Mouse (Mus musculus) heart, embryonic 13.5 days (tissue): ENCODE data around the gene 2210016L21Rik. TPM values are rescaled to one million over a fixed set of nuclear protein-coding genes. Genes with fewer than 3 reads are reported as not detected.
A peak's percentile ranks its signal among the peaks of the same experiment; 100 is the strongest.

Experiments
- ATAC-seq: fragments of 200-750 bp; cut with Nextera tagmentation; 2 replicates; pipeline ENCODE4 v1.8.0; 2017; ENCODE audit warnings: moderate TSS enrichment; ENCODE audit not compliant: insufficient number of reproducible peaks, low FRiP score, low TSS enrichment; ENCODE audit errors: extremely low read depth
- H3K27ac ChIP-seq: fragments of 300-500 bp; sonication (generic); replicated peaks from 2 replicates; pipeline ENCODE4 v1.5.1; 2015; ENCODE audit warnings: moderate library complexity, mild to moderate bottlenecking, inconsistent platforms
- H3K27me3 ChIP-seq: fragments of 300-500 bp; sonication (generic); replicated peaks from 2 replicates; pipeline ENCODE4 v1.6.1; 2015; ENCODE audit warnings: mild to moderate bottlenecking, inconsistent platforms
- H3K36me3 ChIP-seq: fragments of 300-500 bp; sonication (generic); 2 replicates; pipeline ENCODE4 v1.6.1; 2015; ENCODE audit warnings: mild to moderate bottlenecking, inconsistent platforms
- H3K4me1 ChIP-seq: fragments of 300-500 bp; sonication (generic); 2 replicates; pipeline ENCODE4 v1.6.1; 2015; ENCODE audit warnings: inconsistent platforms
- H3K4me2 ChIP-seq: fragments of 300-500 bp; sonication (generic); 2 replicates; pipeline ENCODE4 v1.6.1; 2015; ENCODE audit warnings: inconsistent platforms, mild to moderate bottlenecking, moderate library complexity
- H3K4me3 ChIP-seq: fragments of 300-500 bp; sonication (generic); 2 replicates; pipeline ENCODE4 v1.5.1; 2015; ENCODE audit warnings: moderate library complexity, mild to moderate bottlenecking, inconsistent platforms
- H3K9ac ChIP-seq: fragments of 300-500 bp; sonication (generic); 2 replicates; pipeline ENCODE4 v1.6.1; 2015; ENCODE audit warnings: inconsistent platforms, mild to moderate bottlenecking, moderate library complexity
- H3K9me3 ChIP-seq: fragments of 300-500 bp; sonication (generic); 2 replicates; pipeline ENCODE4 v1.6.1; 2016; ENCODE audit warnings: inconsistent platforms
- WGBS: fragments of 180-500 bp; shearing (Covaris S2); methylation state at CpG from one replicate; pipeline ENCODE4 v1.1.7; 2015; ENCODE audit warnings: mixed read lengths; 5-methylcytosine and 5-hydroxymethylcytosine counted together
- polyA plus RNA-seq: library from polyadenylated mRNA; unstranded; fragments of >200 nt; fragmentation: Nextera tagmentation; extraction: Ambion mirVana; gene quantifications from 2 replicates; pipeline ENCODE4 v1.2.1, GENCODE M21; 2015

The 2210016L21Rik gene
- polyA plus RNA-seq, 1 experiment from 2014 or later, result 37.4 TPM

GRCm38 (mm10) chr5:114948891-114949290 lies 6.9 kb downstream of the 2210016L21Rik start:
- Histone ChIP-seq H3K27ac (no peak overlapping the region), H3K9me3 (no peaks in the 10 kb centered on the region), H3K4me2 (no peak overlapping the region), H3K9ac (no peak overlapping the region), H3K4me1 (peaks cover 16% of the 10 kb centered on the region), H3K27me3 (no peaks in the 10 kb centered on the region), H3K4me3 (no peak overlapping the region), H3K36me3 (peaks cover 53% of the 10 kb centered on the region)
- WGBS, result 49% methylated on average over 6 of the region's 6 CpGs
- no peak for ATAC-seq

GRCm38 (mm10) chr5:114949316-114949715 lies 7.4 kb downstream of the 2210016L21Rik start:
- H3K27ac ChIP-seq, result no peak overlapping the region
- no peaks in the 10 kb centered on the region for H3K27me3 ChIP-seq
- 60% methylated on average over 5 of the region's 5 CpGs for whole genome bisulfite sequencing
- no peak overlapping the region for H3K9ac ChIP-seq
- no peak overlapping the region for H3K4me2 ChIP-seq
- H3K4me3 ChIP-seq, result no peak overlapping the region
- H3K36me3 ChIP-seq, result peaks cover 50% of the 10 kb centered on the region
- peaks cover 16% of the 10 kb centered on the region for H3K4me1 ChIP-seq
- no peaks in the 10 kb centered on the region for H3K9me3 ChIP-seq
- ATAC-seq, result no peak

- ATAC-seq, result no peak
- no peaks in the 10 kb centered on the region for H3K9me3 ChIP-seq
- 82% methylated on average over 9 of the region's 9 CpGs for WGBS
These were observed 7.9 kb downstream of the 2210016L21Rik start for GRCm38 (mm10) chr5:114949812-114950211.

GRCm38 (mm10) chr5:114950669-114951068 lies 8.7 kb downstream of the 2210016L21Rik start:
- WGBS, result 65% methylated on average over 12 of the region's 12 CpGs
- no peak overlapping the region for H3K27ac ChIP-seq
- no peak for ATAC-seq
- H3K36me3 ChIP-seq, result peaks cover 47% of the 10 kb centered on the region
- H3K9ac ChIP-seq, result no peak overlapping the region
- H3K9me3 ChIP-seq, result no peaks in the 10 kb centered on the region
- H3K4me3 ChIP-seq, result no peak overlapping the region
- no peak overlapping the region for H3K4me2 ChIP-seq
- H3K27me3 ChIP-seq, result no peaks in the 10 kb centered on the region
- peaks cover 16% of the 10 kb centered on the region for H3K4me1 ChIP-seq

More at GRCm38 (mm10) chr5:114949812-114950211, 7.9 kb downstream of the 2210016L21Rik start:
- Histone ChIP-seq H3K36me3 (peaks cover 50% of the 10 kb centered on the region), H3K4me3 (no peak overlapping the region), H3K4me2 (no peak overlapping the region), H3K27ac (no peak overlapping the region), H3K4me1 (peaks cover 16% of the 10 kb centered on the region), H3K27me3 (no peaks in the 10 kb centered on the region), H3K9ac (no peak overlapping the region)

GRCm38 (mm10) chr5:114951279-114951880 lies 9.4 kb downstream of the 2210016L21Rik start:
- WGBS, result 71% methylated on average over 21 of the region's 21 CpGs
- no peak for ATAC-seq

GRCm38 (mm10) chr5:114953326-114953725 lies 11.4 kb downstream of the 2210016L21Rik start:
- Histone ChIP-seq H3K4me2 (no peak overlapping the region), H3K27me3 (no peaks in the 10 kb centered on the region), H3K27ac (no peak overlapping the region), H3K4me1 (peaks cover 15% of the 10 kb centered on the region), H3K4me3 (no peak overlapping the region), H3K36me3 (peaks cover 21% of the 10 kb centered on the region), H3K9ac (no peak overlapping the region), H3K9me3 (no peaks in the 10 kb centered on the region)
- ATAC-seq, result no peak
- WGBS, result 72% methylated on average over 14 of the region's 14 CpGs

More at GRCm38 (mm10) chr5:114951279-114951880, 9.4 kb downstream of the 2210016L21Rik start:
- Histone ChIP-seq H3K9me3 (no peaks in the 10 kb centered on the region), H3K27me3 (no peaks in the 10 kb centered on the region), H3K9ac (no peak overlapping the region), H3K36me3 (peaks cover 40% of the 10 kb centered on the region), H3K4me1 (peaks cover 16% of the 10 kb centered on the region), H3K4me2 (no peak overlapping the region), H3K4me3 (no peak overlapping the region), H3K27ac (no peak overlapping the region)

GRCm38 (mm10) chr5:114958069-114958468 lies 16.1 kb downstream of the 2210016L21Rik start:
- no peak overlapping the region for H3K4me2 ChIP-seq
- H3K27me3 ChIP-seq, result peaks cover 6% of the 10 kb centered on the region; the same call in 1 of the 2 replicates
- H3K27ac ChIP-seq, result no peak overlapping the region
- 78% methylated on average over 5 of the region's 5 CpGs for WGBS
- H3K9ac ChIP-seq, result no peak overlapping the region
- 0 out of 2 replicates have a peak, but pooled peaks cover 5% of the 10 kb centered on the region for H3K4me1 ChIP-seq
- no peaks in the 10 kb centered on the region for H3K36me3 ChIP-seq
- no peak for ATAC-seq
- H3K4me3 ChIP-seq, result no peak overlapping the region
- no peaks in the 10 kb centered on the region for H3K9me3 ChIP-seq

GRCm38 (mm10) chr5:114961590-114962360 lies 19.8 kb downstream of the 2210016L21Rik start:
- H3K9me3 ChIP-seq, result no peaks in the 10 kb centered on the region
- no peak overlapping the region for H3K27ac ChIP-seq
- H3K27me3 ChIP-seq, result peaks cover 9% of the 10 kb centered on the region
- no peaks in the 10 kb centered on the region for H3K36me3 ChIP-seq
- no peak overlapping the region for H3K4me3 ChIP-seq
- WGBS, result 51% methylated on average over 4 of the region's 4 CpGs
- H3K9ac ChIP-seq, result no peak overlapping the region
- H3K4me2 ChIP-seq, result no peak overlapping the region
- H3K4me1 ChIP-seq, result peaks cover 27% of the 10 kb centered on the region
- no peak for ATAC-seq

GRCm38 (mm10) chr5:114964315-114964966 lies 22.5 kb downstream of the 2210016L21Rik start:
- Histone ChIP-seq H3K27ac (0 out of 2 replicates have a peak overlapping the region, but pooled peaks have one; percentile 1), H3K4me2 (peak overlapping the region; percentile 22), H3K36me3 (no peaks in the 10 kb centered on the region), H3K9me3 (no peaks in the 10 kb centered on the region), H3K9ac (no peak overlapping the region; the same call in 1 of the 2 replicates), H3K4me1 (peaks cover 30% of the 10 kb centered on the region), H3K27me3 (peaks cover 36% of the 10 kb centered on the region), H3K4me3 (no peak overlapping the region)
- no peak for ATAC-seq
- 40% methylated on average over 7 of the region's 7 CpGs for WGBS

GRCm38 (mm10) chr5:114964967-114965898 lies 23.3 kb downstream of the 2210016L21Rik start:
- ATAC-seq, result no peak
- Histone ChIP-seq H3K4me3 (no peak overlapping the region), H3K9ac (no peak overlapping the region), H3K27ac (0 out of 2 replicates have a peak overlapping the region, but pooled peaks have one; percentile 17), H3K36me3 (no peaks in the 10 kb centered on the region), H3K4me1 (peaks cover 30% of the 10 kb centered on the region), H3K4me2 (peak overlapping the region; percentile 22), H3K9me3 (no peaks in the 10 kb centered on the region), H3K27me3 (peaks cover 43% of the 10 kb centered on the region)
- whole genome bisulfite sequencing, result 53% methylated on average over 17 of the region's 17 CpGs
